Mouse (Mus musculus): Measurements from ENCODE around the gene Ncoa3. TPM values are rescaled to one million over a fixed set of nuclear protein-coding genes. Genes with fewer than 3 reads are reported as not detected.
A peak's percentile ranks its signal among the peaks of the same experiment; 100 is the strongest.

Gene Ncoa3
- total RNA-seq, 2 experiments from 2014 or later = 30.7 to 33.5 TPM

- no peak for DNase-seq (ENCODE audit: low spot score in 2 of 2)
These were observed 23.0 kb upstream of the Ncoa3 start for GRCm38 (mm10) chr2:165969391-165969790.

GRCm38 (mm10) chr2:165969961-165970360 lies 22.5 kb upstream of the Ncoa3 start:
- DNase-seq (ENCODE audit: low spot score in 2 of 2) = no peak

- no peak for DNase-seq (ENCODE audit: low spot score in 2 of 2)
These were observed 21.7 kb upstream of the Ncoa3 start for GRCm38 (mm10) chr2:165970767-165971166.

GRCm38 (mm10) chr2:165974383-165974782 lies 18.1 kb upstream of the Ncoa3 start:
- DNase-seq (ENCODE audit: low spot score in 2 of 2) = no peak

GRCm38 (mm10) chr2:165976186-165976585 lies 16.2 kb upstream of the Ncoa3 start:
- no peak for DNase-seq (ENCODE audit: low spot score in 2 of 2)

- no peak for DNase-seq (ENCODE audit: low spot score in 2 of 2)
These were observed 15.6 kb upstream of the Ncoa3 start for GRCm38 (mm10) chr2:165976874-165977273.

- no peak for DNase-seq (ENCODE audit: low spot score in 2 of 2)
These were observed 14.3 kb upstream of the Ncoa3 start for GRCm38 (mm10) chr2:165978119-165978518.

- no peak for DNase-seq (ENCODE audit: low spot score in 2 of 2)
These were observed 11.0 kb upstream of the Ncoa3 start for GRCm38 (mm10) chr2:165981248-165981977.

- DNase-seq (ENCODE audit: low spot score in 2 of 2) = no peak
These were observed 9.7 kb upstream of the Ncoa3 start for GRCm38 (mm10) chr2:165982512-165983389.

- no peak for DNase-seq (ENCODE audit: low spot score in 2 of 2)
These were observed 8.1 kb upstream of the Ncoa3 start for GRCm38 (mm10) chr2:165984318-165984717.

- DNase-seq (ENCODE audit: low spot score in 2 of 2) = no peak
These were observed 7.5 kb upstream of the Ncoa3 start for GRCm38 (mm10) chr2:165984891-165985290.

GRCm38 (mm10) chr2:165985581-165985980 lies 6.9 kb upstream of the Ncoa3 start:
- DNase-seq (ENCODE audit: low spot score in 2 of 2) = no peak

GRCm38 (mm10) chr2:165986921-165987453 lies 5.4 kb upstream of the Ncoa3 start:
- DNase-seq (ENCODE audit: low spot score in 2 of 2) = peak; percentile 58 to 70

GRCm38 (mm10) chr2:165993173-165993900 lies 901 bp downstream of the Ncoa3 start:
- peak; percentile 21 to 36 for DNase-seq (ENCODE audit: low spot score in 2 of 2)

- DNase-seq (ENCODE audit: low spot score in 2 of 2) = no peak
These were observed 1.9 kb downstream of the Ncoa3 start for GRCm38 (mm10) chr2:165994341-165994740.

GRCm38 (mm10) chr2:165995711-165996110 lies 3.3 kb downstream of the Ncoa3 start:
- no peak for DNase-seq (ENCODE audit: low spot score in 2 of 2)

- DNase-seq (ENCODE audit: low spot score in 2 of 2) = no peak
These were observed 3.7 kb downstream of the Ncoa3 start for GRCm38 (mm10) chr2:165996130-165996529.

GRCm38 (mm10) chr2:165997256-165997967 lies 5.0 kb downstream of the Ncoa3 start:
- DNase-seq (ENCODE audit: low spot score in 2 of 2) = no peak

GRCm38 (mm10) chr2:165998969-165999368 lies 6.5 kb downstream of the Ncoa3 start:
- no peak for DNase-seq (ENCODE audit: low spot score in 2 of 2)

GRCm38 (mm10) chr2:165999790-166000189 lies 7.4 kb downstream of the Ncoa3 start:
- DNase-seq (ENCODE audit: low spot score in 2 of 2) = no peak

- no peak for DNase-seq (ENCODE audit: low spot score in 2 of 2)
These were observed 7.8 kb downstream of the Ncoa3 start for GRCm38 (mm10) chr2:166000242-166000641.

All from layer of hippocampus, postnatal 10 days (tissue).